Mouse (Mus musculus) MEL-GATA-1-ER (cell line): ENCODE measurements around the gene Sec1.

ENCODE experiments used
- DNase-seq: peaks from one replicate; pipeline ENCODE4 v3.0.0-alpha.2; 2012; ENCODE audit warnings: low read depth; ENCODE audit errors: extremely low read depth

Gene Sec1

DNA sequence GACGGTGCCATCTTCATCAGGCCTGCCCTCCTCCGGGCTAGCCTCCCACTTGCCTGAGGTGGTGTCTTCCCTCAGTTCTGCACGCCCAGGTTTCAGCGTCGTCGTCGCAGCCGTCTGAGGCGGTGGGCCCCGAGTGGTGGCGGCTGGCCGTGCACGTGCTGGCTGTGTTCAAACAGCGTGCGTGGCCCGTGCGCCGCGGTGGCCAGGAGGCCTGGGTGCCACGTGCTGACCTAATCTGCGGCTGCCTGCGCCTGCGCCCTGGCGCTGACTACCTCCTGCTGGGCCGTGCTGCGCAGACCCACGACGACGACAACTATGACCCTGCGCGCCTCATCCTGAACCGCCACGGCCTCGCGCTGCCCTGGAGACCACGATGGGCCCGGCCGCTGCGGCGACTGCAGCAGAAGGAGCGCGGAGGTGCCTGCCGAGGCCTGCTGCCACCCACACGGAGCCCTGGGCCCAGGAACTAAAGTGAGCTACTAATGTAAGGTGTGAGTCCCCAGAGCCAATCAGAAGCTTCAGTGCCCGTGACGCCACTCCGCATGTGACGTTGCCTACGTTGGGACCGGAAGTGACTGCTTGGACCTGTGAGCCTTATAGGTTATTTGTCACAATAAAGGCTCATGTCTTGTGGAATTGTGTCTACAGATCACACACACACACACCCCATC, at the start of gene Sec1:
Sec1 (minus strand) TSS at position 482 of the 671 bp plus-strand sequence.
- DNase-seq = no peak

DNA sequence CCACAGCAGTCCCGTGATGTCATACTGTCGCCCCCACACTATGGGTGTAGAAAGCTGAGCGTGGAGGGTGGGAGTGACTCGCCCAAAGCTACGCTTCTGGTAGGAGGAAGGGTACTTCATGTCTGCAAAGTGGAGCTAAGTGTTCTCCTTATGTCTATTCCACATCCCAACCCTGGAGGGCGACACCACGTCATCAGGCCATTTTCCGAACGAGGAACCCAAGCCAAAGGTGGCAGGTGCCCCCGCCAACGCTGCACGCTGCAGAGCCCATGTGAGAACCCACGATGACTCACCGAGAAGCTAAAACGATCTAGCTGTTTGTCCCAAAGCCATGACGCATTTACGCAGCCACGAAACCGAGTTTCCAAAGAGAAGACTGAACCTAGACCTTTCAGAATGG, 48.1 kb upstream of the Sec1 start:
- no peak for DNase-seq

GRCm38 (mm10) chr7:45741777-45742176, 47.6 kb upstream of the Sec1 start:
- no peak for DNase-seq

- DNase-seq = peak; percentile 30
Observed at GRCm38 (mm10) chr7:45741308-45741707, 47.1 kb upstream of the Sec1 start.

- peak; percentile 39 for DNase-seq
Observed at GRCm38 (mm10) chr7:45739820-45740219, 45.6 kb upstream of the Sec1 start.

DNA sequence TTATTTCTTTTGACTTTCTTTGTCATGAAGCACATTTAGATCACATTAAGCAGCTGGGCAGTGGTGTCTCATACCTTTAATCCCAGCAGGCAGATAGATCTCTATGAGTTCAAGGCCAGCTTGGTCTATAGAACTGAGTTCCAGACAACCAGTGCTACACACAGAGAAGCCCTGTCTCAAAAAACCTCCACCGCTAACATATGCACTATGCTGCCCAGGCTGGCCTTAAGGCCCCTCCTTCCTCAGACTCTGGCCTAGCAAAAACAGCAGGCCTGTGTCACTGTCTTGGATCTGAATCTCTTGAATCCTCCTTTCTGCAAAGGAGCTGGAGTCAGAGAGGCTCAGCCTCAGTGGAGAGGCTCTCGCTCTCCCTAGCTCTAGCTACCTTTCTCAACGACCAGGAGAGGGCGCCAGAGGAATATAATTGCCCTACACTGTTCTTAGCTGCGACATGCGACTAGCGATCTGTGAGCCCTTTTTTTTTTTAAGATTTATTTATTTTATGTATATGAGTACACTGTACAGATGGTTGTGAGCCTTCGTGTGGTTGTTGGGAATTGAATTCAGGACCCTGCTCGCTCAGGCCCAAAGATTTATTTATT, 45.1 kb upstream of the Sec1 start:
- peak; percentile 57 for DNase-seq

- no peak for DNase-seq
Observed at GRCm38 (mm10) chr7:45733477-45733876, 39.3 kb upstream of the Sec1 start.

GRCm38 (mm10) chr7:45730727-45731431, 36.7 kb upstream of the Sec1 start:
- DNase-seq = no peak

- no peak for DNase-seq
Observed at GRCm38 (mm10) chr7:45727625-45728024, 33.4 kb upstream of the Sec1 start.

DNA sequence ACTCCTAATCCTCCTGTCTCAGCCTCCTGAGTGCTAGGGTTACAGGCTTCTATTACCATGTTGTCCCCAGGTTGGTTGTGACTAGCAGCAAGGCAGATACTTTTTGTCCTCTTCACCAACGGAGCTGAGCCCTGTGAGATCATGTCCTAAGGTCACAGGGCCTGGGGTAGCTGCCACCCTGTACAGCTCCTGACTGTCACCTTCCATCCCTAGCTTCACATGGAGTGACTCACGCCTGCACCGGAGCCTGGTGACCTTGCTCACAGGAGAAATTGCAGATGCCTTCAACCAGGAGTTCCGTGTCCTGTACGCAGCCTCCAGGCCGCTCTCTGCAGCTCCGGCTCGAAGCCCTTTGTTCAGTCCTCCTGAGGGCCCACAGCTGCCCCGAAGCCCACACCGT, 32.2 kb upstream of the Sec1 start:
- DNase-seq = no peak

- DNase-seq = no peak
Observed at GRCm38 (mm10) chr7:45725713-45726112, 31.5 kb upstream of the Sec1 start, which contains the start of gene Spaca4. Gene Spaca4, minus strand, starts transcription at chr7:45725813.

DNA sequence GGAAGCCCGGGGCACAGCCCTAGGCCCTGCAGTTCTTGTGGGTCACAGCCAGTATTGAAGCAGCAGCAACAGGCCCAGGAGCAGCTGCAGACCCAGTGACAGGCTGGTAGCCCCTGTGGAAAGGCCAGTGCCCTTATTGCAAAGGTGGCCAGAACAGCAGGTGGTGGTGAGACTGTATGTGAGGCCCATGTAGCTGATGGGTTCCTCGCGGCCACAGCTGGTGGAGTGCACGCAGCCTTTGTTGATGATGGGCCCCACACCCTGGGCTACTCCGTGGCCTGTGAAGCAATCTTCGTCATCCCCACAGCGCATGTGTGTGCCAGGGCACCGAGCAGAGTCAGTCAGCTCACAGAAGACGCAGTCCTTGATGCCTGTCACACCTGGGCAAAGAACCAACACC, 30.9 kb upstream of the Sec1 start:
- no peak for DNase-seq

DNA sequence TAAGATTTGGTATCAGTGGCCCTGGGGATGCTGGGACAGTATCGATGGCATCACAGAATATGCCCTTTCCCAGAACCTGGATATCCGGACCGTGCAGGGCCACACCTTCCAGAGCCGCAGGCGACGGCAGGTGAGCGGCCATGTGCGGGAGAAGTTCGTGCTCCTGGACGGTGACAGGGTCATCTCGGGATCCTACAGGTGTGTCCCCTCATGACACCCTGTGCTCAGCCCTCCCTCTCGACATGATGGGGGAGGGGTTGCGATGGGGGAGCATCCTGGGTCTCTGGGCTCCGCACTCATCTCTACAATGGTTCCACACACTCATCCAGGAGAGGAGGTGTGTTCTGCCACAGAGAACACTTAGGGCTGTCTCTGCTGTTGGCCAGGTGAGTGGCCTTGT, 29.6 kb upstream of the Sec1 start:
- no peak for DNase-seq

- no peak for DNase-seq
Observed at GRCm38 (mm10) chr7:45723301-45723700, 29.1 kb upstream of the Sec1 start.

DNA sequence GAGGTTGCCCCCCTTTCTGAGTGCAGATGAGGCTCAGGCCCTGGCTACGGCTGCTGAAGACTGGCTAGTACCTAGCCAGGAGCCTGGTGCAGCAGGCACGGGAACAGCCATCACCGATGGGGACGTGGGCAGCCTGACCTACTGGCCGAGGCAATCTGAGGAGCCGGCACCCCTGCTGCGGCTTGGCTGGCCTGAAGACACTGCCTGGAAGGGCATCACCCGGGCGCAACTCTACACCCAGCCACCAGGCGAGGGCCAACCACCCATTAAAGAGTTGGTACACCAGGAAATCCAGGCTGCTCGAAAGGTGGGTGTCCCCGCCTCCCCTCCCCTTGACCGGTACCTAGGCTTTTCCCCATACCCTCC, 28.1 kb upstream of the Sec1 start:
- no peak for DNase-seq

DNA sequence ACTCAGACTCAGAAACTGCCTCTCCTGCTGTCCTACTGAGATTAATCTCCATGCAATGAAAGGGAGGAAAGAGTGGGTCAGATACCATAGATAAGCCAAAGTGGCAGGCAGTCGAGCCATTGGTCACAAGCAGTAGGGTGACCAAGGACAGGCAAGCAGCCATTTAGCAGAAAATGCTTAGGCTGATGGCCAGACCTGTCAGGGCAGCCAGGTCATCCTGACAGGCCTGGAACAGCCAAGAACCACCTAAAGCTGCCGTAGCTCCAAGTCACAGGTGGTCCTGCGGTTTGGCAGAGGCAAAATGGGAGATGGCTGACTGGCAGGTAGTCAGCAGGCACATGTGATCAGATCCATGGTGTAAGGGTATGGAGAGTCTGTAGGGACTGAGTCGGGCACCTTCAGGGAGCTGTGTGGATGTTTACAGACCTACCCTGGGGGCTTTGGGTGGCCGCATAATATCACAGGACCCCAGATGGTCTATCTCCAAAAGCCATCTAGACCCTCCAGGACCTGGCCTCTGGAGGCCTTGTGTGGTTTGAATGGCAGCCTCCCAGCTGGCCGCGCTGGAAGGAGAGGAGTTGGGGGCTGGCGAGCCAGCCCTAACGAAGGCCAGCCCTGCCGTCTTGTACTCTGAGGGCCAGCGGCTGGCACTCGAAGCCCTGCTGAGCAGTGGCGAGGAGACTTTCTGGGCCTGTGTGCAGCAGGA, 27.6 kb upstream of the Sec1 start:
- DNase-seq = no peak

GRCm38 (mm10) chr7:45721234-45721571, 27.0 kb upstream of the Sec1 start:
- no peak for DNase-seq

DNA sequence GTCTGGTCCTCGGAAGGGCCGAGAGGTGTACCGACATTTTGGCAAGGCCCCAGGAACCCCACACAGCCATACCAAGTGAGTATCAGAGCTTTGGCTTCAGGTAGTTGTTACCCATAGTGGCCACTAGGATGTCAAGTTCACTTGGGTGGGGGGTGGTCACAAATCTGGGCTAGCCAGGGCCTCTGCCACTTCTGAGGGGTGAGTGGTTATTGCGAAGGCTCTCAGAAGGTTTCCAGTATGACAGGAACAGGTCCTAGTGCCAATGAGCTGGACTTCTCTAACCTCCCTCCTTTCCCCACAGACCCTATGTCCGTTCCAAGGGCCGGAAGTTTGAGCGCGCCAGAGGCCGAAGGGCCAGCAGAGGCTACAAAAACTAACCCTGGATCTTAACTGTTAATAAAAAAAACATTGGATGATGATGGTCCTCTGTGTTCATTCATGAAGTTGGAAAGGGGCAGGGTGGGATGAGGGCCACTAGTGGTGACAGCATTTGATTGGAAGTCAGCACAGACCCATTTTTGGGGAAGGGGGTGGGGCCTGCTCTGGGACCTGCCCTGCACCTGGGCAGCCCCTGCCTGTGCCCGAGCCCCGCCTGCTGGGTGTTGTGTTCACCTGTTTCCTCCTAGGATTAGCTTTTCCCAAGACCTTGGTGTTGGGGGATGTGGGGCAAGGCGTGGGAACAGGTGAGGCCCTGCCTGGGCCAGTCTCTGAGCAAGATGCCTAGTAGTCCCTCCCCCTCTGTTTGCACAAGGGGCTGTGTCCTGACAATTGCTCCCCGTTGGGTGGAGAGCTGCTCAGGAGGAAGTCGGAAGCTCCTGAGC, 26.4 kb upstream of the Sec1 start, which contains the start of gene Fam83e:
Fam83e (plus strand) TSS at position 800 of the 821 bp plus-strand sequence.
- DNase-seq = no peak

- no peak for DNase-seq
Observed at GRCm38 (mm10) chr7:45719738-45720412, 25.7 kb upstream of the Sec1 start.

DNA sequence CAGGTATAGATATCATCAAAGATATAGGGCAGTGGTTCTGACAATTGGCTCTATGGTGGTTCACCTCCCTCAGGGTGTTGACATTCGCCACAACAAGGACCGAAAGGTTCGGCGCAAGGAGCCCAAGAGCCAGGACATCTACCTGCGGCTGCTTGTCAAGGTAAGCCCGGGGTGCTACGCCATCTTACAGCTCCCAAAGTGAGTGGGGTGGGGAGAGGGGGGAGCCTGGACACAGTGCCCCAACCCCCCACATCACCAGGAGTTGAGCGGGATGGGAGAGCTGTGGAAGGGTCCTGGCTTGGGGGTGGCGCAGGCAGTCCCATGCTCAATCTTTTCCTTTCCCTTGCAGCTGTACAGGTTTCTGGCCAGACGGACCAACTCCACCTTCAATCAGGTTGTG, 25.0 kb upstream of the Sec1 start:
- DNase-seq = no peak

GRCm38 (mm10) chr7:45718331-45718730, 24.1 kb upstream of the Sec1 start:
- no peak for DNase-seq
